Mouse (Mus musculus) MN1 (cell line): Measurements from ENCODE around the gene Lrrc66.

Experiments used
- DNase-seq: peaks from one replicate; pipeline ENCODE4 v3.0.0-alpha.2; 2016; ENCODE audit warnings: low spot score

The Lrrc66 gene

GRCm38 (mm10) chr5:73632291-73632690, at the start of gene Lrrc66:
TSS of gene Lrrc66 (minus strand) at chr5:73632526.
- no peak for DNase-seq

GRCm38 (mm10) chr5:73676626-73677025, 44.3 kb upstream of the Lrrc66 start:
- DNase-seq: no peak

DNA sequence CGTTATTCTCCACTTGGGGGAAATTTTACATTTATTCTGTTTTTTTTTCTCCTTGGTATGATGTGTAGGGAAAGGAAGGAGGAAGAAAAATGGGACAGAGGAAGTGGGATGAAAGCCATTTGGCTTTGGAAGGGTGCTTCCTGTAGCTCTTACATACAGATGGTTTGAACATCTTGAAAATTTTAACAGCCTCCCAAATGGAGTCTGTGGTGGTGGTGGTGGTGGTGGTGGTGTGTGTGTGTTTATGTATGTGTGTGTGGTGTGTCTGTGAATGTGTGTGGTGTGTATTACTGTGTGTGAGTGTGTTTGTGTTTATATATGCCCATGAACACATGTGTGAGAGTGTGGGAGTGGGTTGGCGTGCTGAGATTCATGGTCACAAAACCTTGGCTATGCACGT, 43.3 kb upstream of the Lrrc66 start:
- no peak for DNase-seq

DNA sequence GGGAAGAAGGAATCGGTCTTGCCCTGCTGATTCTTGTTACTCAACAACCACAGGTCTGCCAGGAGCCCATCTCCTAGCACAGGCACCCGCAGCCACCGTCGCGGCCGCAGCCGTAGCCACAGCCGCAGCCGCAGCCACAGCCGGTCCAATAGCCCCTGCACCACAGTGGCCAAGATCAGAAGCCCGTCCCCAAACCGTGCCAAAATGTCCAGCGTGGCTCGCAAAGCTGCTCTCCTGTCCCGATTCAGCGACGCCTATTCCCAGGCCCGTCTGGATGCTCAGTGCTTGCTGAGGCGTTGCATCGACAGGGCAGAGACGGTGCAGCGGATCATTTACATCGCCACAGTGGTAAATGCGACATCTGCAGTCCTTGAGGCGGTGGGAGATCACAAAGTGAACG, 37.1 kb upstream of the Lrrc66 start:
- no peak for DNase-seq

GRCm38 (mm10) chr5:73667877-73668276, 35.6 kb upstream of the Lrrc66 start:
- DNase-seq: no peak

DNA sequence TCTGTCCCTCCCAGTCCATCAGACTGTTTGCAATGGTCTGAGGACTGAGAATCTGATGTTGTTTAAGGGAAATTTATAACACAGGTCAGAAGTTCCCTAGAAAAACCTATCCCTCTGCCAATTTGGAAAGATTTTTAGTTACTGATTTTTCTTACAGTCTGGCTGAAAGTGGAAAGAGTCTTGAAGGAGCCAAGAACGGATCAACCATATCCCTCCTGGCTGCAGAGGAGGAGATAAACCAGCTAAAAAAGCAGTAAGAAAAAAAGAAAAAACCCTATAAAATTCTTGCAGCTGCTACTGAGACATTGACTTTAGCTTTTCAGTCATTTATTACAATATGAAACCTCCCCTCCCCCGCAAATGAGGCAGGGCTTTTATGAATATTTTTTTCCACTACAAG, 34.4 kb upstream of the Lrrc66 start:
- no peak for DNase-seq

DNA sequence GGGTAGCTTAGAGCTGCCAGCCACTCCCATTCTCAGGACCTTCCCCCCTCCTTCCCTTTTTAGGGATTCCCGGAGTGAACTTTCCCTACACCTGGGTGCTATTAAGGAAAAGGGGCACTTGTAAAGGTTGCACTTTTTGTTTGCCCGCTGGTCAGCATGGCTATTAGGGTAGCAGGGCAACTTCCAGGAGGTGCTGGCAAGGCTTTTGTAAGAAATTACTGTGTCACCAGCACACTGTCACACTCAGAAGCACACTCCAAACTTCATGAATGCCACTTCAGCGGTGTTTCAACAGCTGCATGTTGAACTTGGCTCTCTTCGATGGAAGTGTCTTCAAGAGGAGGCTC, 19.5 kb upstream of the Lrrc66 start:
- DNase-seq: no peak

GRCm38 (mm10) chr5:73651061-73651854, 18.9 kb upstream of the Lrrc66 start, which contains the start of gene Spata18:
TSS of gene Spata18 (plus strand) at chr5:73651379.
- DNase-seq: no peak

DNA sequence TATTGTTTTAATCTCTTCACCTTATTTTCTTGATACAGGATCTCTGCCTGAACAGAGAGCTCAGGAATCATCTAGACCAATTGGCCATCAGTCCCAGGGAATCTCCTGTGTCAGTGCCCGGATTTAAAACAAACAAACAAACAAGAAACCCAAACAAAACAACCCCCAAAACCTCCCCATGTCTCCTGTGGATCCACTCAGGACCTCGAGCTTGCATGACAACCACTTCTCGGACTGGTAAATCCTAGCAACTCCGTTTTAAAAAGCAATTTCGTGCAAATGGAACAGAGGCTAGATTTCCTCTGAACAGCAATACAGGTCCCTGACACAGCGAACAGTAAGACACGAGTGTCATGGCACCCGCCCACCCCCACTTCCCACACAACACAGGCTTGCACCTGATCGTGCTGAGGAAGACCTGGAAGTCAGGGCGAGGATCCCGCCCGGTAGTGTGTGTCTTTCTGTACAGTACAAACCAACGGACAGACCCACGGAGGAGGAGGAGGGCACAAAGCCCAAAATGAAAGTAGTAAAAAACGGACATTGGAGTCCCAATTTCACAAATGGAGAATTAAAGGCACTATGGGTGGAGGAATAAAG, 18.1 kb upstream of the Lrrc66 start:
- DNase-seq: no peak

GRCm38 (mm10) chr5:73647261-73647900, 15.1 kb upstream of the Lrrc66 start, which contains the start of gene Sgcb:
TSS of gene Sgcb (minus strand) at chr5:73647790.
- peak; percentile 79 for DNase-seq

GRCm38 (mm10) chr5:73642091-73642490, 9.8 kb upstream of the Lrrc66 start:
- DNase-seq: no peak

GRCm38 (mm10) chr5:73641058-73641457, 8.7 kb upstream of the Lrrc66 start:
- DNase-seq: no peak

DNA sequence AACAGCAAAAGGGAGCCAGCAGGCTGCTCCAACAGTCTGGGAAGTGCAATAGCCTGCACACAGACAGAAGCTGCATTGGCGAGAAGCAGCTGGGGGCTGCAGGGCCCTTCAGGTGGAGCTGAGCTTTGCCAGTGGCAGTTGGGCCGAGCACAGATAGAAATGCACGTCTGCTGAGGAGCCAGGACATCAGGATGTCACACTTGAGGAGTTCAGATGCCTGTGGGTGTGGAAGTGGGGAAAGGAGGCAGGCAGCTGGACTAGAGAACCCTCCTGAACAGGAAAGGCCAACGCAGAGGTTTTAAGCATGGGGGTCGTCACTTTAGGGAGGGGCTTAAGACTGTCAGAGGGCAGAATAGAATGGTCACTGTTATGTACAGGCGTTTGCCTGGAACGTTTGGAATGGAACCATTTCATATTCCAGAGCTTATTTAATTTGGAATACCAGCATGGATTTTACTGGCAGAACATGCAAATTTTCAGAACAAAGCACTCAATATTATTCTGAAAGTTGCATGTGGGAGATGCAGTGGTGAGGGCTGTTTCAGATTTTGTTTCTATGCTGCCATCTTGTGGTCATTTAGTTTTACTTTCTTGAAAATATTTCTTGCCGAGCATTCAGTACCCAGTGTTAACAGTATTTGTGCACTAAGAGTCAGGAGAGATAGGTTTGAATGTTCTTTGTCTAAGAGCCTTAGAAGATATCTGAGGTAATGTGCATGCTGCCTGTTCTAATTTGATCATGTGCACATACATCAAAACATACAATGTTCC, 5.2 kb upstream of the Lrrc66 start:
- peak; percentile 64 for DNase-seq

DNA sequence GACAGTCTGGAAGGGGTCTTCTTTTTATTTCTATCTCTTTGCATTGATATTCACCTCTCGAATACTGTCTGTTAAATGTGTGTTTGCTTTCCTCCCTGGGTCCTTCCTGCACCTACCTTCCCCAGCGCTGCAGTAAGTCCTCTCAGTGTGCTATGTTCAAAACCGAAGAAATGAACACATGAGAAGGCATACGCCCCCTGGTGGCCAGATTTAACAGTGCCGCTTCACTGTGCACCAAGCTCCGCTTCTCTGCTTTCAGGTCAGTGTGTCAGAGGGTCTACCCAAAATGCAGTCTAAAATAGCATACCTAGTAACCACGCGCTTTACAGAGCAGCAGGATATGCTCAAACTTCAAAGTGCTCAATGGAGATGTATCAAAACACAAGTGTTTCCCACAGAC, 815 bp upstream of the Lrrc66 start:
- no peak for DNase-seq

DNA sequence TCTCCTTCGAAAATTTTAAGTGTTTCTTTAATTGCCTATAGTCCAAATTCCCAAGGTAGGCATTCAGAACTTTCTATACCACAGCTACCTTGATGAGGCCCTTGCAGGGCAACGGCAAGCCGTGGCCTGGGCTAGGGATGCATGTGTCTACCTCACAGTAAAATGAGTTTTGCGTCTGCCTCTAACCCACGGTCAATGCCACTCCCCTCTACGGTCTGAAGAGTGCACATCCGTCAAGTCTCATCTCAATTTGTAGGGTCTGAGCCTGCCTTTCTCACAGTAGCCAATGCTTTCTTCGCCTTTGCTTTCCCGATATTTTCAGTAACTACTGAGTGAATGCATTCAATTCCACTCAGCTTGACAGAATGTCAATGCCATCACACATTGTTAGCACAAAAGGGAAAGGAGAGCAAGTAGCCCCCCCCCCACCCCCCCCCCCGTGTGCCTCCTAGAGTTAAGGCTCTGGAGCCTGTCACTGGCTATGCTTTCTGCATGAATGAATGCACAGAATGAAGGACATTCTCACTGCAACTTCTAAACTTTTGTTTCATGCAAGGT, 1.2 kb downstream of the Lrrc66 start:
- no peak for DNase-seq

GRCm38 (mm10) chr5:73630141-73630540, 2.2 kb downstream of the Lrrc66 start:
- no peak for DNase-seq

- no peak for DNase-seq
Measured at GRCm38 (mm10) chr5:73627991-73628390, 4.3 kb downstream of the Lrrc66 start.

DNA sequence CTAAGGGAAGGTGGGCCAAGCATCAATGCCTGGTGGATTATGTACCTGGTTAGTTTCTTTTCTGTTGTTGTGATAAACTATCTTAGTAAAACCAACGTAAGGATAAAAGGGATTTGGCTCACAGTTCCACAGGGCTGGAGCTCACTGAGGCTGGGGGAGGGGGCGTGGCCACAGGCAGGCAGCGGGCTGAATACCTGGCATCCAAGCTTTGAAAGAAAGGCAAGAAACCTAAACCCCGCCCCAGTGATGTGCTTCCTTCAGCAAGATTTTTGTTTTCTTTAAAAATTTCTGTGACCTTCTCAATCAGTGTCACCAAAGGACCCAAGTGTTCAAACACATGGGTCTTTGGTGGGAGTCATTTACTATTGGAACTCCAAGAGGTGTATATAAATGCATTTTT, 4.8 kb downstream of the Lrrc66 start:
- no peak for DNase-seq

GRCm38 (mm10) chr5:73626842-73627241, 5.5 kb downstream of the Lrrc66 start:
- DNase-seq: no peak

GRCm38 (mm10) chr5:73625505-73625904, 6.8 kb downstream of the Lrrc66 start:
- no peak for DNase-seq

DNA sequence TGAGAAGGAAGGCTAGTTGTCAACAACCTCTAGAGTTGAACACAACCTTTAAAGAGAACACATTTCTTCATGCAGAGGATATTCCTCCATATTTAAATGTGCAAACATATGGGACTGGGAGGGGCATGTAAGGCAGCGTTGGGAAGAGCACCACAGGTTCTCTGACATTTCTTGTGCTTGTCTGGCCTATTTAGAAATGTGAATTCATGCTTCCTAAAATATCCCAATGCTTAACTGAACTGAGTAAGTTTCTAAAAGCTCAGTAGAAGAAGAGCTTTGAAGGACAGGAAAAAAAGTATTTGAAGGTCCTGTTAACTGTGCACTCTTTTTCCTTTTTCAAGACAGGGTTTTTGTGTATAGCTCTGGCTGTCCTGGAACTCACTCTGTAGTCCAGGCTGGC, 13.4 kb downstream of the Lrrc66 start:
- DNase-seq: no peak

GRCm38 (mm10) chr5:73615211-73615610, 17.1 kb downstream of the Lrrc66 start:
- no peak for DNase-seq
